Mouse (Mus musculus): ENCODE results near the gene Drd4. TPM values are rescaled to one million over a fixed set of nuclear protein-coding genes. Genes with fewer than 3 reads are reported as not detected.
A peak's percentile ranks its signal among the peaks of the same experiment; 100 is the strongest.

Gene Drd4
- total and polyA plus RNA-seq, 2 experiments from 2014 or later, result 0.07 TPM; not detected in 1

- 5% methylated on average over 22 of the region's 23 CpGs for WGBS
- H3K36me3 ChIP-seq (replicated peaks; ENCODE audit: control insufficient read depth, insufficient read depth, low read length), result 0 out of 2 replicates have a peak, but pooled peaks cover 12% of the 10 kb centered on the region
- no peak within 1 kb of the TSS for H3K9ac ChIP-seq (replicated peaks; ENCODE audit: low read depth, low read length)
- DNase-seq (ENCODE audit: low spot score), result no peak
- no peaks in the 10 kb centered on the region for H3K27me3 ChIP-seq (ENCODE audit: control insufficient read depth, insufficient read depth, low read length)
- H3K4me2 ChIP-seq (ENCODE audit: low read depth, low read length), result peak within 1 kb of the TSS; percentile 29
- H3K4me3 ChIP-seq (ENCODE audit: low read depth, low read length), result peak within 1 kb of the TSS; percentile 4; the same call in 1 of the 2 replicates
- H3K27ac ChIP-seq (ENCODE audit: low read depth), result no peak within 1 kb of the TSS
- TF ChIP-seq CTCF (IDR thresholded peaks at IDR 0.05; ENCODE audit: low read depth), result no peak
- TF ChIP-seq EP300 (IDR thresholded peaks at IDR 0.05; ENCODE audit: low read depth), result no peak
- H3K4me1 ChIP-seq (ENCODE audit: control insufficient read depth, insufficient read depth), result no peaks in the 10 kb centered on the region
- H3K9me3 ChIP-seq (replicated peaks; ENCODE audit: control insufficient read depth, low read length), result no peaks in the 10 kb centered on the region
- ATAC-seq (ENCODE audit: insufficient read depth, low read depth), result peak; percentile 40
These were observed 46.8 kb downstream of the Drd4 start, which contains the start of gene Eps8l2 for GRCm38 (mm10) chr7:141338576-141339131. Gene Eps8l2 (plus strand): TSS chr7:141338880.

- TF ChIP-seq CTCF (IDR thresholded peaks at IDR 0.05; ENCODE audit: low read depth) (no peak), EP300 (IDR thresholded peaks at IDR 0.05; ENCODE audit: low read depth) (no peak)
- H3K27me3 ChIP-seq (ENCODE audit: control insufficient read depth, insufficient read depth, low read length), result no peaks in the 10 kb centered on the region
- H3K9ac ChIP-seq (replicated peaks; ENCODE audit: low read depth, low read length), result no peak overlapping the region
- no peaks in the 10 kb centered on the region for H3K9me3 ChIP-seq (replicated peaks; ENCODE audit: control insufficient read depth, low read length)
- H3K27ac ChIP-seq (ENCODE audit: low read depth), result no peak overlapping the region
- H3K4me1 ChIP-seq (ENCODE audit: control insufficient read depth, insufficient read depth), result no peaks in the 10 kb centered on the region
- DNase-seq (ENCODE audit: low spot score), result no peak
- 0 out of 2 replicates have a peak, but pooled peaks cover 11% of the 10 kb centered on the region for H3K36me3 ChIP-seq (replicated peaks; ENCODE audit: control insufficient read depth, insufficient read depth, low read length)
- H3K4me3 ChIP-seq (ENCODE audit: low read depth, low read length), result no peak overlapping the region
- ATAC-seq (ENCODE audit: insufficient read depth, low read depth), result no peak
- 46% methylated on average over 20 of the region's 20 CpGs for WGBS
- peak overlapping the region; percentile 29 for H3K4me2 ChIP-seq (ENCODE audit: low read depth, low read length)
These were observed 47.6 kb downstream of the Drd4 start for GRCm38 (mm10) chr7:141339215-141339920.

GRCm38 (mm10) chr7:141340023-141340422 is 48.2 kb downstream of the Drd4 start:
- no peak for DNase-seq (ENCODE audit: low spot score)
- WGBS, result 77% methylated on average over 7 of the region's 7 CpGs
- Histone ChIP-seq H3K9me3 (replicated peaks; ENCODE audit: control insufficient read depth, low read length) (no peaks in the 10 kb centered on the region), H3K4me2 (ENCODE audit: low read depth, low read length) (no peak overlapping the region), H3K4me1 (ENCODE audit: control insufficient read depth, insufficient read depth) (no peaks in the 10 kb centered on the region), H3K4me3 (ENCODE audit: low read depth, low read length) (no peak overlapping the region), H3K27ac (ENCODE audit: low read depth) (no peak overlapping the region), H3K36me3 (replicated peaks; ENCODE audit: control insufficient read depth, insufficient read depth, low read length) (0 out of 2 replicates have a peak, but pooled peaks cover 5% of the 10 kb centered on the region), H3K9ac (replicated peaks; ENCODE audit: low read depth, low read length) (no peak overlapping the region), H3K27me3 (ENCODE audit: control insufficient read depth, insufficient read depth, low read length) (no peaks in the 10 kb centered on the region)
- TF ChIP-seq CTCF (IDR thresholded peaks at IDR 0.05; ENCODE audit: low read depth) (no peak), EP300 (IDR thresholded peaks at IDR 0.05; ENCODE audit: low read depth) (no peak)
- ATAC-seq (ENCODE audit: insufficient read depth, low read depth), result no peak

GRCm38 (mm10) chr7:141340476-141340875 is 48.7 kb downstream of the Drd4 start:
- Histone ChIP-seq H3K9me3 (replicated peaks; ENCODE audit: control insufficient read depth, low read length) (no peaks in the 10 kb centered on the region), H3K9ac (replicated peaks; ENCODE audit: low read depth, low read length) (no peak overlapping the region), H3K27ac (ENCODE audit: low read depth) (no peak overlapping the region), H3K4me2 (ENCODE audit: low read depth, low read length) (no peak overlapping the region), H3K4me3 (ENCODE audit: low read depth, low read length) (no peak overlapping the region), H3K4me1 (ENCODE audit: control insufficient read depth, insufficient read depth) (no peaks in the 10 kb centered on the region), H3K36me3 (replicated peaks; ENCODE audit: control insufficient read depth, insufficient read depth, low read length) (0 out of 2 replicates have a peak, but pooled peaks cover 4% of the 10 kb centered on the region), H3K27me3 (ENCODE audit: control insufficient read depth, insufficient read depth, low read length) (no peaks in the 10 kb centered on the region)
- DNase-seq (ENCODE audit: low spot score) (no peak), ATAC-seq (ENCODE audit: insufficient read depth, low read depth) (no peak)
- TF ChIP-seq EP300 (IDR thresholded peaks at IDR 0.05; ENCODE audit: low read depth) (no peak), CTCF (IDR thresholded peaks at IDR 0.05; ENCODE audit: low read depth) (no peak)
- 79% methylated on average over 6 of the region's 6 CpGs for WGBS

GRCm38 (mm10) chr7:141341689-141342226 is 50.0 kb downstream of the Drd4 start:
- no peak for ATAC-seq (ENCODE audit: insufficient read depth, low read depth)
- TF ChIP-seq CTCF (IDR thresholded peaks at IDR 0.05; ENCODE audit: low read depth), result no peak
- TF ChIP-seq EP300 (IDR thresholded peaks at IDR 0.05; ENCODE audit: low read depth), result no peak
- no peaks in the 10 kb centered on the region for H3K9me3 ChIP-seq (replicated peaks; ENCODE audit: control insufficient read depth, low read length)
- no peaks in the 10 kb centered on the region for H3K36me3 ChIP-seq (replicated peaks; ENCODE audit: control insufficient read depth, insufficient read depth, low read length)
- no peak overlapping the region for H3K9ac ChIP-seq (replicated peaks; ENCODE audit: low read depth, low read length)
- no peaks in the 10 kb centered on the region for H3K27me3 ChIP-seq (ENCODE audit: control insufficient read depth, insufficient read depth, low read length)
- 73% methylated on average over 10 of the region's 10 CpGs for WGBS
- no peak for DNase-seq (ENCODE audit: low spot score)
- no peak overlapping the region for H3K27ac ChIP-seq (ENCODE audit: low read depth)
- no peak overlapping the region for H3K4me2 ChIP-seq (ENCODE audit: low read depth, low read length)
- no peak overlapping the region for H3K4me3 ChIP-seq (ENCODE audit: low read depth, low read length)
- no peaks in the 10 kb centered on the region for H3K4me1 ChIP-seq (ENCODE audit: control insufficient read depth, insufficient read depth)
